Mouse (Mus musculus) MEL (cell line): ENCODE data around the gene Zkscan17. TPM values are rescaled to one million over a fixed set of nuclear protein-coding genes. Genes with fewer than 3 reads are reported as not detected.

Experiments used
- DNase-seq: peaks from one replicate; pipeline ENCODE4 v3.0.0; 2011; ENCODE audit warnings: low read depth, low spot score
- H3K27ac ChIP-seq: 2 replicates; pipeline ENCODE4 v1.5.1; 2012; ENCODE audit warnings: low read depth, mild to moderate bottlenecking, control low read depth, low read length, moderate library complexity; ENCODE audit not compliant: control insufficient read depth
- H3K27me3 ChIP-seq, 2 experiments: fragments of 150-350 bp in 1 of 2; sonication (generic) in 1 of 2; 2 replicates each; pipeline ENCODE4 v1.6.1; 2012; ENCODE audit warnings: low read length in 2 of 2, mild to moderate bottlenecking in 2 of 2, improper control_type of control experiment in 1 of 2, moderate library complexity in 1 of 2; ENCODE audit not compliant: insufficient read depth in 2 of 2, control insufficient read depth in 1 of 2
- H3K36me3 ChIP-seq, 2 experiments: 2 replicates each; pipeline ENCODE4 v1.6.1; 2012 to 2014; ENCODE audit warnings: low read length in 2 of 2, improper control_type of control experiment in 1 of 2, inconsistent platforms in 1 of 2, mild to moderate bottlenecking in 1 of 2; ENCODE audit not compliant: insufficient read depth in 2 of 2, control insufficient read depth in 1 of 2
- H3K4me1 ChIP-seq, 2 experiments: fragments of 150-350 bp in 1 of 2; sonication (generic) in 1 of 2; 2 replicates each; pipeline ENCODE4 v1.6.1; 2012; ENCODE audit warnings: low read length in 2 of 2, improper control_type of control experiment in 1 of 2, mild to moderate bottlenecking in 1 of 2; ENCODE audit not compliant: insufficient read depth in 2 of 2, control insufficient read depth in 1 of 2
- H3K4me3 ChIP-seq, 2 experiments: fragments of 150-350 bp in 1 of 2; sonication (generic) in 1 of 2; 2 replicates each; pipeline ENCODE4 v1.5.1; 2012; ENCODE audit warnings: low read depth in 2 of 2, low read length in 2 of 2, mild to moderate bottlenecking in 2 of 2, moderate library complexity in 2 of 2, control low read depth in 1 of 2, improper control_type of control experiment in 1 of 2; ENCODE audit not compliant: control insufficient read depth in 1 of 2, insufficient read depth in 1 of 2
- H3K79me2 ChIP-seq: 2 replicates; pipeline ENCODE4 v1.6.1; 2012; ENCODE audit warnings: mild to moderate bottlenecking, low read length, moderate library complexity; ENCODE audit not compliant: control insufficient read depth, poor library complexity, insufficient read depth
- H3K9ac ChIP-seq: 2 replicates; pipeline ENCODE4 v1.6.1; 2012; ENCODE audit warnings: low read depth, mild to moderate bottlenecking, control low read depth, low read length, moderate library complexity; ENCODE audit not compliant: control insufficient read depth, poor library complexity, severe bottlenecking
- H3K9me3 ChIP-seq: fragments of 150-350 bp; sonication (generic); replicated peaks from 2 replicates; pipeline ENCODE4 v1.6.1; 2012; ENCODE audit warnings: mild to moderate bottlenecking, low read length, improper control_type of control experiment, moderate library complexity; ENCODE audit not compliant: insufficient read depth
- CHD1 ChIP-seq: IDR thresholded peaks from 2 replicates; pipeline ENCODE4 v1.6.1; 2012; ENCODE audit warnings: low read depth, mild to moderate bottlenecking, inconsistent platforms, low read length, improper control_type of control experiment
- CTCF ChIP-seq, 3 experiments: IDR thresholded peaks in 2 of 3; conservative IDR thresholded peaks in 1 of 3; 2 replicates each; pipeline ENCODE4 v1.5.1; 2011 to 2012; ENCODE audit warnings: low read length in 3 of 3, low read depth in 2 of 3, mild to moderate bottlenecking in 2 of 3, improper control_type of control experiment in 1 of 3, inconsistent platforms in 1 of 3, mixed read lengths in 1 of 3, moderate library complexity in 1 of 3; ENCODE audit not compliant: control insufficient read depth in 1 of 3, insufficient read depth in 1 of 3, poor library complexity in 1 of 3, severe bottlenecking in 1 of 3
- ETS1 ChIP-seq: IDR thresholded peaks from 2 replicates; pipeline ENCODE4 v1.6.1; 2012; ENCODE audit warnings: low read depth, mild to moderate bottlenecking, inconsistent platforms, low read length, improper control_type of control experiment, moderate library complexity
- GABPA ChIP-seq: IDR thresholded peaks from 2 replicates; pipeline ENCODE4 v1.6.1; 2012; ENCODE audit warnings: low read depth, mild to moderate bottlenecking, inconsistent platforms, low read length, improper control_type of control experiment, moderate library complexity
- HCFC1 ChIP-seq: IDR thresholded peaks from 2 replicates; pipeline ENCODE4 v1.6.1; 2012; ENCODE audit warnings: low read depth, mild to moderate bottlenecking, inconsistent platforms, low read length, improper control_type of control experiment, moderate library complexity
- MEF2A ChIP-seq: IDR thresholded peaks from 2 replicates; pipeline ENCODE4 v1.6.1; 2014; ENCODE audit warnings: low read depth, mild to moderate bottlenecking, inconsistent platforms, low read length, improper control_type of control experiment; ENCODE audit not compliant: poor library complexity, insufficient replicate concordance, severe bottlenecking; ENCODE audit errors: extremely low read depth
- MYB ChIP-seq: IDR thresholded peaks from 2 replicates; pipeline ENCODE4 v1.6.1; 2011; ENCODE audit warnings: mild to moderate bottlenecking, low read depth, low read length, improper control_type of control experiment
- MYC ChIP-seq: IDR thresholded peaks from 2 replicates; pipeline ENCODE4 v1.6.1; 2011; ENCODE audit warnings: low read depth, mild to moderate bottlenecking, low read length, improper control_type of control experiment, moderate library complexity
- POLR2A ChIP-seq, 2 experiments: IDR thresholded peaks; 2 replicates each; pipeline ENCODE4 v1.6.1; 2011 to 2012; ENCODE audit warnings: low read length in 2 of 2, mild to moderate bottlenecking in 2 of 2, control low read depth in 1 of 2, improper control_type of control experiment in 1 of 2, low read depth in 1 of 2, moderate library complexity in 1 of 2; ENCODE audit not compliant: control insufficient read depth in 1 of 2, insufficient read depth in 1 of 2, poor library complexity in 1 of 2
- POLR2AphosphoS5 ChIP-seq: IDR thresholded peaks from 2 replicates; pipeline ENCODE4 v1.6.1; 2012; ENCODE audit warnings: low read depth, borderline replicate concordance, mild to moderate bottlenecking, inconsistent platforms, low read length, moderate library complexity, mixed read lengths
- RAD21 ChIP-seq: IDR thresholded peaks from 2 replicates; pipeline ENCODE4 v1.6.1; 2011; ENCODE audit warnings: mild to moderate bottlenecking, low read depth, low read length, improper control_type of control experiment
- SMC3 ChIP-seq: IDR thresholded peaks from 2 replicates; pipeline ENCODE4 v1.6.1; 2011; ENCODE audit warnings: low read depth, low read length, improper control_type of control experiment
- TAL1 ChIP-seq: IDR thresholded peaks from 2 replicates; pipeline ENCODE4 v1.6.1; 2012; ENCODE audit warnings: mild to moderate bottlenecking, inconsistent platforms, low read length, moderate library complexity, mixed read lengths
- TCF12 ChIP-seq: IDR thresholded peaks from 2 replicates; pipeline ENCODE4 v1.6.1; 2014; ENCODE audit warnings: low read depth, mild to moderate bottlenecking, inconsistent platforms, low read length, improper control_type of control experiment, moderate library complexity
- UBTF ChIP-seq: IDR thresholded peaks from 2 replicates; pipeline ENCODE4 v1.6.1; 2012; ENCODE audit warnings: low read depth, mild to moderate bottlenecking, inconsistent platforms, low read length, improper control_type of control experiment, moderate library complexity, borderline replicate concordance; ENCODE audit not compliant: insufficient read depth
- ZMIZ1 ChIP-seq: IDR thresholded peaks from 2 replicates; pipeline ENCODE4 v1.6.1; 2012; ENCODE audit warnings: low read depth, mild to moderate bottlenecking, inconsistent platforms, low read length, improper control_type of control experiment, moderate library complexity
- polyA plus RNA-seq, 2 experiments: library from polyadenylated mRNA; stranded (reverse) in 1 of 2; unstranded in 1 of 2; fragments of >175 nt in 1 of 2; fragments of >200 nt in 1 of 2; gene quantifications; 2 replicates each; pipeline versions ENCODE4 v1.2.1 to v1.2.4; 2012; ENCODE audit warnings: low replicate concordance in 2 of 2, low read depth in 1 of 2; ENCODE audit not compliant: insufficient read length in 2 of 2, insufficient read depth in 1 of 2, missing spikeins in 1 of 2
- total RNA-seq: library from RNA; depleted of rRNA; stranded (reverse); fragments of 300-350 nt; gene quantifications from 2 replicates; pipeline ENCODE4 v1.2.3, GENCODE M21; 2012; rRNA removed

The Zkscan17 gene
- total and polyA plus RNA-seq, 3 experiments: 31.7 to 49.6 TPM; not detected in 1

DNA sequence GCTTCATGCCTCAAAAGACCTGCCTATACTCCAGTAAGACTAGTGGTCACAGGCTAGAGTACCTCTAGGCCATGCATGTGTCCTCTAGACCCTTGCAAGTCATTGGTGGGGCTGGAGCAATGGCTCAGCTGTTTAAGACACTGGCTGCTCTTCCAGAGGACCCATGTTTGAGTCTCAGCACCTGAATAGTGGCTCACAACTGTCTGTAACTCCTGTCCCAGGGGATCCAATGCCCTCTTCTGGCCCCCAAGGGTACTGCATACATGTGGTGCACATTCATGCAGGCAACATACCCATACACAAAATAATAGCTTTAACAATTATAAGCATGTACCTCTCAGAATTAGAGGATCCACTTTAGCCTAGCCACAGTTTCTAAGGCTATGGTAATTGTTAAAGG lies 83.4 kb downstream of the Zkscan17 start:
- H3K9me3 ChIP-seq: no peaks in the 10 kb centered on the region
- no peaks in the 10 kb centered on the region for H3K27me3 ChIP-seq
- peak; percentile 27 for DNase-seq
- no peak overlapping the region for H3K4me3 ChIP-seq
- TF ChIP-seq SMC3 (peak; percentile 20; the same call in 1 of the 2 replicates), POLR2AphosphoS5 (no peak), MEF2A (no peak), CTCF (IDR thresholded peaks at IDR 0.05 in 2 of 3, conservative IDR thresholded peaks at IDR 0.05 in 1 of 3; ENCODE audit: control insufficient read depth in 1 of 3, insufficient read depth in 1 of 3, low read depth in 2 of 3, low read length in 3 of 3, poor library complexity in 1 of 3, severe bottlenecking in 1 of 3) (peak; percentile 23 to 43 (median 26); a peak in 5 of 6 replicates), POLR2A (IDR thresholded peaks at IDR 0.05; ENCODE audit: control insufficient read depth in 1 of 2, insufficient read depth in 1 of 2, low read depth in 1 of 2, low read length in 2 of 2, poor library complexity in 1 of 2) (no peak), TCF12 (no peak)
- no peak overlapping the region for H3K27ac ChIP-seq
- no peaks in the 10 kb centered on the region for H3K79me2 ChIP-seq
- H3K9ac ChIP-seq: no peak overlapping the region
- H3K4me1 ChIP-seq: no peaks in the 10 kb centered on the region
- no peaks in the 10 kb centered on the region for H3K36me3 ChIP-seq

DNA sequence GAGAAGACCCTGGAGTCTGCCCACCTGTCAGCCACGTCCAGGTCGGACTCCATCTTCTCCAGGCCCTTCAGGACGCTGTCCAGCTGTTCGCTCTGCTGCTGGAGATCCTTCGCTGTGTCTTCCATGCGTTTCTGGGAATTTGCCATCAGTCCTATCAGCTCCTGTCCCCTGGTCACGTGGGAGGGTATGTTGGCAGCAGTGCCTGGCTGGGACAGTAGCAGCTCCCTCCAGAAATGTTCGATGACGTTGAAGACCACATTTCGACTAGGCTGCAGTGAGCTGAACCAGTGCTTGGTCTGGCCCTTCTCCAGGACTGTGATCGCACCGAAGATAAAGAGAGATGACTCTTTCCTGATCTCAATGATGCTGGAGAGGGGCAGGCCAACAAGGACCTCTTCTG lies 88.6 kb downstream of the Zkscan17 start:
- H3K4me1 ChIP-seq: no peaks in the 10 kb centered on the region
- H3K9me3 ChIP-seq: no peaks in the 10 kb centered on the region
- no peak overlapping the region for H3K27ac ChIP-seq
- no peaks in the 10 kb centered on the region for H3K79me2 ChIP-seq
- no peak overlapping the region for H3K4me3 ChIP-seq
- H3K27me3 ChIP-seq: no peaks in the 10 kb centered on the region
- no peak overlapping the region for H3K9ac ChIP-seq
- peaks cover 0 to 3% of the 10 kb centered on the region in 2 experiments; a peak in 1 of 4 replicates for H3K36me3 ChIP-seq
- no peak for TF ChIP-seq MYB
- no peak for TF ChIP-seq HCFC1
- TF ChIP-seq ETS1: no peak
- TF ChIP-seq CHD1: no peak
- no peak for TF ChIP-seq UBTF
- TF ChIP-seq MYC: no peak
- no peak for TF ChIP-seq MEF2A
- no peak for TF ChIP-seq GABPA
- no peak for TF ChIP-seq ZMIZ1
- no peak for TF ChIP-seq RAD21
- TF ChIP-seq TAL1: no peak
- DNase-seq: no peak

Other genes with a start within 250 kb of the Zkscan17 start
- gene Wnt3a, start 236.0 kb downstream of the Zkscan17 start, total RNA-seq: not detected in 2 replicates
- not detected for gene Wnt3a, start 236.0 kb downstream of the Zkscan17 start, polyA plus RNA-seq
- not detected in 2 replicates for gene Wnt9a, start 219.8 kb downstream of the Zkscan17 start, total RNA-seq
- not detected for gene Wnt9a, start 219.8 kb downstream of the Zkscan17 start, polyA plus RNA-seq
- not detected in 2 replicates for gene Prss38, start 151.1 kb downstream of the Zkscan17 start, total RNA-seq
- gene Prss38, start 151.1 kb downstream of the Zkscan17 start, polyA plus RNA-seq: not detected
- gene Jmjd4, start 76.7 kb downstream of the Zkscan17 start, total RNA-seq: 14.3 and 18.1 TPM in 2 replicates
- gene Jmjd4, start 76.7 kb downstream of the Zkscan17 start, polyA plus RNA-seq: 10 to 100 TPM in 1 of 2 experiments, not detected in 1; 14.5 TPM
- gene Snap47, start 75.6 kb downstream of the Zkscan17 start, total RNA-seq: 51.0 and 54.1 TPM in 2 replicates
- 10 to 100 TPM in 1 of 2 experiments, not detected in 1; 57.9 TPM for gene Snap47, start 75.6 kb downstream of the Zkscan17 start, polyA plus RNA-seq
- gene Zfp867, start 54.3 kb downstream of the Zkscan17 start, total RNA-seq: 0.12 TPM in 1 of 2 replicates, not detected in the other
- gene Zfp867, start 54.3 kb downstream of the Zkscan17 start, polyA plus RNA-seq: 1 to 10 TPM in 1 of 2 experiments, not detected in 1; 1.3 TPM
- not detected in 2 replicates for gene Nlrp3, start 14.8 kb upstream of the Zkscan17 start, total RNA-seq
- not detected for gene Nlrp3, start 14.8 kb upstream of the Zkscan17 start, polyA plus RNA-seq
- not detected in 2 replicates for gene Olfr222, start 49.5 kb upstream of the Zkscan17 start, total RNA-seq
- gene Olfr222, start 49.5 kb upstream of the Zkscan17 start, polyA plus RNA-seq: not detected
- gene Olfr223, start 66.5 kb upstream of the Zkscan17 start, total RNA-seq: not detected in 2 replicates
- gene Olfr223, start 66.5 kb upstream of the Zkscan17 start, polyA plus RNA-seq: not detected
- 131 and 142 TPM in 2 replicates for gene Mprip, start 134.6 kb upstream of the Zkscan17 start, total RNA-seq
- 100 to 1,000 TPM; 103 to 174 TPM for gene Mprip, start 134.6 kb upstream of the Zkscan17 start, polyA plus RNA-seq